Mouse (Mus musculus): Measurements from ENCODE around the gene Cela1. TPM values are rescaled to one million over a fixed set of nuclear protein-coding genes. Genes with fewer than 3 reads are reported as not detected.

The Cela1 gene
- total and polyA plus RNA-seq, 2 experiments from 2014 or later: 2.0 TPM

DNA sequence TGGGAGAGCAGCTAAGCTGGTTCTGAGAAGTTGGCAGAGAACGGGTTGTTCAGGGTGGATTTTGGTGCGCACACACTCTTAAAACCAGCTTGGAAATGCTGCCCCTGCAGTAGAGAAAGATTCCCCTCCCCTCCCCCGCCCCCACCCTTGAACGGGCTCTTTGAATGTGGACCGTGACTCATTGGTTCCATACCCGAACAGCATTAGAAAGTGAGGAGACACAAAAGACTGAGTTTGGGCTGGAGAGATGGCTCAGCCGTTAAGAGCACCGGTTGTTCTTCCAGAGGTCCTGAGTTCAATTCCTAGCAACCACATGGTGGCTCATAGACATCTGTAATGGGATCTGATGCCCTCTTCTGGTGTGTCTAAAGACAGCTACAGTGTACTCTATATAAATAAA is 17.7 kb downstream of the Cela1 start:
- H3K27me3 ChIP-seq (ENCODE audit: insufficient read depth, low read length): no peaks in the 10 kb centered on the region
- H3K9me3 ChIP-seq (ENCODE audit: low read length): no peaks in the 10 kb centered on the region
- no peak for DNase-seq (ENCODE audit: low spot score)
- H3K4me3 ChIP-seq (ENCODE audit: low read depth, low read length): no peak overlapping the region
- no peak overlapping the region for H3K4me2 ChIP-seq (ENCODE audit: low read depth, low read length, poor library complexity, severe bottlenecking)
- no peak for TF ChIP-seq CTCF (IDR thresholded peaks at IDR 0.05)
- no peak overlapping the region for H3K27ac ChIP-seq (ENCODE audit: low read depth, low read length)
- no peaks in the 10 kb centered on the region for H3K36me3 ChIP-seq (ENCODE audit: insufficient read depth, low read length)
- H3K9ac ChIP-seq (replicated peaks; ENCODE audit: low read length, poor library complexity, severe bottlenecking): no peak overlapping the region
- H3K4me1 ChIP-seq (ENCODE audit: insufficient read depth, low read length): no peaks in the 10 kb centered on the region
- 69% methylated on average over 8 of the region's 8 CpGs for WGBS
- no peak for ATAC-seq (ENCODE audit: low FRiP score)

DNA sequence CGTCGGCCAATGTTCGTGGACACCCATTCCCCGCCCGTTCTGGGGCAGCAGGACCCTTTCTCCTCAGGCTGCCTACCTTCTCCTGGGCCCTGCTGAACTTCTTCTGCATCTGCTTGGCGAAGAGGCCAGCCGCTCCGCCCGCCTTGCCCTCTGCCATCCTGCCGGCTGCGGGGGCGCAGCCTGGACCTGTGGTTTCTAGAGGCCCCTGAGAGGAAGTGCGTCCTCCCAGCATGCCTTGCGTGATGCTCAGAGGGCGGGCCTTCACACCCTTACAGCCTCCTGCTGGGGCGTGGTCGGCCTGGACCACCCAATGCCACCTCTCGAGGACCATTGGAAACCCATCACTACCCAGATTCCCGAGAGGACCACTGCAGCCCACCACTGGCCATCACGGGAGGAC is 18.4 kb downstream of the Cela1 start, which contains the start of gene Bin2:
Gene Bin2 (minus strand): TSS at position 217 of the 400 bp plus-strand sequence.
- no peak for TF ChIP-seq CTCF (IDR thresholded peaks at IDR 0.05)
- WGBS: 90% methylated on average over 20 of the region's 20 CpGs
- no peak within 1 kb of the TSS for H3K4me2 ChIP-seq (ENCODE audit: low read depth, low read length, poor library complexity, severe bottlenecking)
- no peak for ATAC-seq (ENCODE audit: low FRiP score)
- H3K27me3 ChIP-seq (ENCODE audit: insufficient read depth, low read length): no peaks in the 10 kb centered on the region
- no peak within 1 kb of the TSS for H3K9ac ChIP-seq (replicated peaks; ENCODE audit: low read length, poor library complexity, severe bottlenecking)
- no peak for DNase-seq (ENCODE audit: low spot score)
- no peaks in the 10 kb centered on the region for H3K4me1 ChIP-seq (ENCODE audit: insufficient read depth, low read length)
- H3K4me3 ChIP-seq (ENCODE audit: low read depth, low read length): no peak within 1 kb of the TSS
- H3K36me3 ChIP-seq (ENCODE audit: insufficient read depth, low read length): no peaks in the 10 kb centered on the region
- no peaks in the 10 kb centered on the region for H3K9me3 ChIP-seq (ENCODE audit: low read length)
- no peak within 1 kb of the TSS for H3K27ac ChIP-seq (ENCODE audit: low read depth, low read length)

DNA sequence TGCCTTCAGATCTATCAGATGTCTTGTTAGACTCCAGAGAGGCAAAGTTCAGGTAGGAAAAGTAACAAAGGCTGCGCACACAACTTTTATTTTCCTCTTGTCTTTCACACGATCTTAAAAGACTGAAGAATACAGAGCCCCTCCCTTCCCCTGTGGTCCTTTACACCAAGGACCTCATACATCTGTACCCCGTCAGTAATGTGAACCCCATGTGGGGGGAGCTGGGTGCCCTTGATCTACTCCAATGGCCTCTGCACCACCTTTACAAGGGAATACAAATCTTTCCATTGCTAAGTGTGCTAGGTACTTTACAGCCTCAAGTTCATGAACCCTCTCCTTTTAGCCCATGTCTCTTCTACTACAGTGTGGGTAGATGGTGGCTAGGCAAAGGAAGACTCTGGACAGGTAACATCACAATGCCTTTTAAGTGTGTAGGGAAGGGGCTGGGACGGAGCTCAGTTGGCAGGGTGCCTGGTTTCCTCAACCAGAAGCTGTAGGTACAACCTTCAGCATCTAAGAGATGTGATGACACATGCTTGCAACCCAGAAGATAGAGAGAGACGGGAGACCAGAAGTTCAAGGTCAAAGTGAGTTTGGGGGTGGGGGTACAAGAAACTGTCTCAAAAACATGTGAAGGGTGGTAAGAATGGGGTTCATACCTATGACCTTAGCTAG is 19.7 kb downstream of the Cela1 start:
- Histone ChIP-seq H3K9ac (replicated peaks; ENCODE audit: low read length, poor library complexity, severe bottlenecking) (no peak overlapping the region), H3K4me2 (ENCODE audit: low read depth, low read length, poor library complexity, severe bottlenecking) (no peak overlapping the region), H3K27me3 (ENCODE audit: insufficient read depth, low read length) (no peaks in the 10 kb centered on the region), H3K9me3 (ENCODE audit: low read length) (no peaks in the 10 kb centered on the region), H3K27ac (ENCODE audit: low read depth, low read length) (no peak overlapping the region), H3K4me3 (ENCODE audit: low read depth, low read length) (no peak overlapping the region), H3K4me1 (ENCODE audit: insufficient read depth, low read length) (no peaks in the 10 kb centered on the region), H3K36me3 (ENCODE audit: insufficient read depth, low read length) (no peaks in the 10 kb centered on the region)
- ATAC-seq (ENCODE audit: low FRiP score) (no peak), DNase-seq (ENCODE audit: low spot score) (no peak)
- TF ChIP-seq CTCF (IDR thresholded peaks at IDR 0.05): no peak
- WGBS: 91% methylated on average over 5 of the region's 5 CpGs

DNA sequence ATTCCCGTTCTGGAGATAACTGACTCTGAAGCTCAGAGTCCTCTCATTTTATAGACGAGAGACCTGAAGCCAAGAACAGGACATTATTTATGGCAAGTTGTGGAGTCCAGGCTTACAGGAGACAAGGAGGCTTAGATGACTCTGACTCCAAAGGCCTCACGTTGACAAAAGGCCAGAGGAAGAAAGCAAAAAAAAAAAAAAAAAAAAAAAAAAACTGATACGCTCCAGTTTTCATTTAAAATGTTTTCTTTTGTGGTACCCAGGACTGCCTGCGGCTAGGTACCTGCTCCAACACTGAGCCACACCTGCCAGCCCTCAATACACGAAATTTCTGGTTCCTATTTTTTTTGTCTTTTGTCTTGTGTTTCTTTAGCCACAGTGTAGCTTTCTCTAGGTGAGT is 20.3 kb downstream of the Cela1 start:
- DNase-seq (ENCODE audit: low spot score) (no peak), ATAC-seq (ENCODE audit: low FRiP score) (no peak)
- 71% methylated on average over 6 of the region's 6 CpGs for WGBS
- no peaks in the 10 kb centered on the region for H3K36me3 ChIP-seq (ENCODE audit: insufficient read depth, low read length)
- no peak for TF ChIP-seq CTCF (IDR thresholded peaks at IDR 0.05)
- H3K27me3 ChIP-seq (ENCODE audit: insufficient read depth, low read length): no peaks in the 10 kb centered on the region
- H3K9ac ChIP-seq (replicated peaks; ENCODE audit: low read length, poor library complexity, severe bottlenecking): no peak overlapping the region
- H3K4me1 ChIP-seq (ENCODE audit: insufficient read depth, low read length): no peaks in the 10 kb centered on the region
- H3K4me2 ChIP-seq (ENCODE audit: low read depth, low read length, poor library complexity, severe bottlenecking): no peak overlapping the region
- H3K4me3 ChIP-seq (ENCODE audit: low read depth, low read length): no peak overlapping the region
- no peaks in the 10 kb centered on the region for H3K9me3 ChIP-seq (ENCODE audit: low read length)
- H3K27ac ChIP-seq (ENCODE audit: low read depth, low read length): no peak overlapping the region

DNA sequence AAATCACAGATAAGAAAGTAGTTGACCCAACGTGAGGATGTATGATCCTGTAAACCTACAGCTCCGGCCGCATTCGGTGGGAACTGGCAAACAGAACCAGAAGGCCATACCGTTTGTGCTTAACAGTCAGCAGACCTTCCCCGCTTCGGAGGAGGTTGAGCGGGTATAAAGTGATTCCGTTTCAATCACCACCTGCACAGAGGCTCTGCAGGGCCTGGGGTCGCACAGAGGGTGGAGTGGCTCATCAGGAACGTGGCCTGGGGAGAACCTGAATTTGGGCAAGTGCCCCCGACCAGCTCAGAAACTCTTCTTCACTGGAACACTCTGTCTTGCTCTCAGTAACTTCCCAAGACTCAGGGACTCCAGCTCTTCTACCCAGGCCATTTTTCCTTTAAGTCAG is 20.9 kb downstream of the Cela1 start:
- no peak for TF ChIP-seq CTCF (IDR thresholded peaks at IDR 0.05)
- Histone ChIP-seq H3K27me3 (ENCODE audit: insufficient read depth, low read length) (no peaks in the 10 kb centered on the region), H3K4me2 (ENCODE audit: low read depth, low read length, poor library complexity, severe bottlenecking) (no peak overlapping the region), H3K4me1 (ENCODE audit: insufficient read depth, low read length) (no peaks in the 10 kb centered on the region), H3K36me3 (ENCODE audit: insufficient read depth, low read length) (no peaks in the 10 kb centered on the region), H3K27ac (ENCODE audit: low read depth, low read length) (no peak overlapping the region), H3K4me3 (ENCODE audit: low read depth, low read length) (no peak overlapping the region), H3K9me3 (ENCODE audit: low read length) (no peaks in the 10 kb centered on the region), H3K9ac (replicated peaks; ENCODE audit: low read length, poor library complexity, severe bottlenecking) (no peak overlapping the region)
- DNase-seq (ENCODE audit: low spot score): no peak
- 43% methylated on average over 12 of the region's 12 CpGs for WGBS
- no peak for ATAC-seq (ENCODE audit: low FRiP score)

DNA sequence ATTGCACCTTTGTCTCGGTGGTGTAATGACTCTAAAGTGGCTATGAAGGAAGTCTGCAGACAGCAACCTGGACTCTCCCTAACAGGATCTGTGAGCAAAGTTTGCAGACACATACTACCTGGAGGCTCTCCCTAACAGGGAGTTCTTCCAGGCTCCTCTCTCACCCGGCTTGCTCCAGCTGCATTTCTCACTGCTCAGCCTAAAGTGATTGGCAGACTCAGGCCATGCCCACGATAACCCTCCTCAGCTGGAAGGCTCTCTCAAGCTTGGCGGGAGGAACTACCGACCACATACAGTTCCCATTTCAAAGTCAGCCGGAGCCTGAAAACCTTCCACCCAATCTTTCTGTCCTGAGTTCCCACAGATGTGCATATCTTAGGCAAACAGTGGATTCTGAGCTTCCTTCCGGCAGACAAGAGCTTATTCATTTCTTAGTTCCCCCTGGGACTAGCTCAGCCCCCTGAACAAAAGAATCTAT is 21.5 kb downstream of the Cela1 start:
- H3K4me2 ChIP-seq (ENCODE audit: low read depth, low read length, poor library complexity, severe bottlenecking): no peak overlapping the region
- TF ChIP-seq CTCF (IDR thresholded peaks at IDR 0.05): no peak
- no peaks in the 10 kb centered on the region for H3K36me3 ChIP-seq (ENCODE audit: insufficient read depth, low read length)
- H3K9me3 ChIP-seq (ENCODE audit: low read length): no peaks in the 10 kb centered on the region
- H3K4me3 ChIP-seq (ENCODE audit: low read depth, low read length): no peak overlapping the region
- no peaks in the 10 kb centered on the region for H3K4me1 ChIP-seq (ENCODE audit: insufficient read depth, low read length)
- 8% methylated on average over 7 of the region's 7 CpGs for WGBS
- no peak overlapping the region for H3K9ac ChIP-seq (replicated peaks; ENCODE audit: low read length, poor library complexity, severe bottlenecking)
- H3K27ac ChIP-seq (ENCODE audit: low read depth, low read length): no peak overlapping the region
- ATAC-seq (ENCODE audit: low FRiP score) (no peak), DNase-seq (ENCODE audit: low spot score) (no peak)
- no peaks in the 10 kb centered on the region for H3K27me3 ChIP-seq (ENCODE audit: insufficient read depth, low read length)

Data from midbrain, postnatal 0 days (tissue).